Mouse (Mus musculus) neutrophil, adult 5-6 weeks (primary cell): ENCODE measurements around the gene Ppp1r37. TPM values are rescaled to one million over a fixed set of nuclear protein-coding genes. Genes with fewer than 3 reads are reported as not detected.

Experiments used
- ATAC-seq: fragments of 151-379, 151-347 bp; 2 replicates; pipeline ENCODE4 v1.8.0; 2017; ENCODE audit warnings: mild to moderate bottlenecking, moderate TSS enrichment; ENCODE audit not compliant: insufficient number of reproducible peaks, poor library complexity, low FRiP score, severe bottlenecking; ENCODE audit errors: extremely low read depth
- total RNA-seq: library from RNA; stranded (forward); fragments of 200-1000 nt; gene quantifications from 2 replicates; pipeline ENCODE4 v1.2.3, GENCODE M21; 2017

The Ppp1r37 gene
- total RNA-seq, 1 experiment from 2014 or later = 29.9 TPM

GRCm38 (mm10) chr7:19573776-19574140 is 10.9 kb upstream of the Ppp1r37 start:
- no peak for ATAC-seq

GRCm38 (mm10) chr7:19572926-19573775 is 10.3 kb upstream of the Ppp1r37 start:
- peak; percentile 64 for ATAC-seq

- ATAC-seq = no peak
Measured at GRCm38 (mm10) chr7:19569647-19570046, 6.8 kb upstream of the Ppp1r37 start.

GRCm38 (mm10) chr7:19567426-19567825 is 4.5 kb upstream of the Ppp1r37 start:
- ATAC-seq = no peak

- ATAC-seq = no peak
Measured at GRCm38 (mm10) chr7:19565803-19566202, 2.9 kb upstream of the Ppp1r37 start.

- no peak for ATAC-seq
Measured at GRCm38 (mm10) chr7:19564455-19564854, 1.6 kb upstream of the Ppp1r37 start.

- no peak for ATAC-seq
Measured at GRCm38 (mm10) chr7:19563884-19564283, 1.0 kb upstream of the Ppp1r37 start.

- ATAC-seq = peak; percentile 71
Measured at GRCm38 (mm10) chr7:19561765-19562642, 872 bp downstream of the Ppp1r37 start.

- no peak for ATAC-seq
Measured at GRCm38 (mm10) chr7:19561431-19561764, 1.5 kb downstream of the Ppp1r37 start.

GRCm38 (mm10) chr7:19560491-19561260 is 2.2 kb downstream of the Ppp1r37 start:
- no peak for ATAC-seq

- ATAC-seq = no peak
Measured at GRCm38 (mm10) chr7:19558965-19559364, 3.9 kb downstream of the Ppp1r37 start.

- no peak for ATAC-seq
Measured at GRCm38 (mm10) chr7:19557982-19558900, 4.6 kb downstream of the Ppp1r37 start.

GRCm38 (mm10) chr7:19557086-19557485 is 5.8 kb downstream of the Ppp1r37 start:
- ATAC-seq = no peak

GRCm38 (mm10) chr7:19554168-19554567 is 8.7 kb downstream of the Ppp1r37 start:
- ATAC-seq = no peak

- ATAC-seq = no peak
Measured at GRCm38 (mm10) chr7:19552443-19552842, 10.4 kb downstream of the Ppp1r37 start.

GRCm38 (mm10) chr7:19551634-19552033 is 11.2 kb downstream of the Ppp1r37 start:
- no peak for ATAC-seq

GRCm38 (mm10) chr7:19549394-19549793 is 13.5 kb downstream of the Ppp1r37 start:
- ATAC-seq = no peak

- no peak for ATAC-seq
Measured at GRCm38 (mm10) chr7:19547344-19547969, 15.4 kb downstream of the Ppp1r37 start.
